Mouse (Mus musculus) left cerebral cortex, postnatal 14 days (tissue): ENCODE measurements around the gene Sh3bp1. TPM values are rescaled to one million over a fixed set of nuclear protein-coding genes. Genes with fewer than 3 reads are reported as not detected.

Experiments used
- DNase-seq, 2 experiments: peaks; one replicate each; pipeline ENCODE4 v3.0.0; 2021 to 2022; ENCODE audit warnings: low spot score in 2 of 2, mixed read lengths in 1 of 2
- intact Hi-C: fragments of 180-260 bp; cut with DNase I; formaldehyde crosslinking; loops from one replicate; pipeline ENCODE4 v1.15.1; 2025
- total RNA-seq, 2 experiments: library from RNA; stranded (reverse); gene quantifications; 2 replicates each; pipeline ENCODE4 v1.2.3; 2021

Sh3bp1 gene
- total RNA-seq, 2 experiments from 2014 or later = 13.4 TPM

- DNase-seq = peak in 1 of 2 experiments; percentile 60
- intact Hi-C loops = no loop called here
Measured at GRCm38 (mm10) chr15:78912040-78912439, 12.5 kb downstream of the Sh3bp1 start.

- intact Hi-C loops = loop anchor here (2.0 kb wide), 1 partner anchor 29 kb away; no protein-coding TSS in a partner anchor
Measured at GRCm38 (mm10) chr15:78913632-78914090, 14.1 kb downstream of the Sh3bp1 start, which contains the start of gene Pdxp. TSS of gene Pdxp (plus strand) at chr15:78913919.

GRCm38 (mm10) chr15:78914091-78914822, 14.7 kb downstream of the Sh3bp1 start:
- peak; percentile 52 to 64 for DNase-seq
- intact Hi-C loops = loop anchor here (2.0 kb wide), 1 partner anchor 29 kb away; no protein-coding TSS in a partner anchor

More at GRCm38 (mm10) chr15:78913632-78914090, 14.1 kb downstream of the Sh3bp1 start, which contains the start of gene Pdxp:
- peak; percentile 98 to 99 for DNase-seq

- intact Hi-C loops = loop anchor here (2.0 kb wide), 1 partner anchor 28 kb away; no protein-coding TSS in a partner anchor
- DNase-seq = no peak
Measured at GRCm38 (mm10) chr15:78914823-78915659, 15.5 kb downstream of the Sh3bp1 start.

- intact Hi-C loops = loop anchor here (2.0 kb wide), 1 partner anchor 27 kb away; no protein-coding TSS in a partner anchor
- peak; percentile 76 to 92 for DNase-seq
Measured at GRCm38 (mm10) chr15:78915660-78916017, 16.1 kb downstream of the Sh3bp1 start.

GRCm38 (mm10) chr15:78916052-78916826, 16.7 kb downstream of the Sh3bp1 start:
- DNase-seq = peak in 1 of 2 experiments; percentile 55
- intact Hi-C loops = no loop called here

- no peak for DNase-seq
- intact Hi-C loops = no loop called here
Measured at GRCm38 (mm10) chr15:78918126-78918525, 18.6 kb downstream of the Sh3bp1 start.

GRCm38 (mm10) chr15:78919914-78920313, 20.3 kb downstream of the Sh3bp1 start:
- intact Hi-C loops = no loop called here
- no peak for DNase-seq

- intact Hi-C loops = no loop called here
- no peak for DNase-seq
Measured at GRCm38 (mm10) chr15:78922700-78923099, 23.1 kb downstream of the Sh3bp1 start.

- no peak for DNase-seq
- intact Hi-C loops = no loop called here
Measured at GRCm38 (mm10) chr15:78923585-78923984, 24.0 kb downstream of the Sh3bp1 start.

- no peak for DNase-seq
- intact Hi-C loops = no loop called here
Measured at GRCm38 (mm10) chr15:78925129-78925528, 25.6 kb downstream of the Sh3bp1 start.

GRCm38 (mm10) chr15:78926021-78926919, 26.7 kb downstream of the Sh3bp1 start, which contains the start of gene Lgals1:
TSS of gene Lgals1 (plus strand) at chr15:78926725.
- intact Hi-C loops = no loop called here
- DNase-seq = peak; percentile 64 to 77

GRCm38 (mm10) chr15:78927021-78927787, 27.6 kb downstream of the Sh3bp1 start:
- intact Hi-C loops = no loop called here
- DNase-seq = no peak

GRCm38 (mm10) chr15:78927788-78928457, 28.4 kb downstream of the Sh3bp1 start:
- intact Hi-C loops = no loop called here
- DNase-seq = peak; percentile 54 to 74

GRCm38 (mm10) chr15:78928539-78928938, 29.0 kb downstream of the Sh3bp1 start:
- intact Hi-C loops = no loop called here
- no peak for DNase-seq

- no peak for DNase-seq
- intact Hi-C loops = no loop called here
Measured at GRCm38 (mm10) chr15:78930192-78930706, 30.7 kb downstream of the Sh3bp1 start.
